Mouse (Mus musculus) heart, embryonic 14.5 days (tissue): Measurements from ENCODE around the gene Egln2. TPM values are rescaled to one million over a fixed set of nuclear protein-coding genes. Genes with fewer than 3 reads are reported as not detected.

ENCODE experiments used
- ATAC-seq: fragments of 200-750 bp; cut with Nextera tagmentation; 2 replicates; pipeline ENCODE4 v1.8.0; 2017; ENCODE audit warnings: low read depth, moderate TSS enrichment; ENCODE audit not compliant: insufficient number of reproducible peaks, insufficient read depth, low FRiP score
- H3K27ac ChIP-seq, 2 experiments: fragments of 200-500 bp in 1 of 2; fragments of 300-500 bp in 1 of 2; sonication (generic) in 1 of 2; replicated peaks in 1 of 2; 2 replicates each; pipeline ENCODE4 v1.5.1; 2012 to 2014; ENCODE audit warnings: low read depth in 2 of 2, low read length in 2 of 2, control low read depth in 1 of 2, mild to moderate bottlenecking in 1 of 2, mixed read lengths in 1 of 2; ENCODE audit not compliant: control insufficient read depth in 1 of 2, insufficient read depth in 1 of 2
- H3K27me3 ChIP-seq: fragments of 300-500 bp; sonication (generic); 2 replicates; pipeline ENCODE4 v1.6.1; 2014; ENCODE audit warnings: mild to moderate bottlenecking, low read length, control low read depth; ENCODE audit not compliant: control insufficient read depth, insufficient read depth
- H3K36me3 ChIP-seq: fragments of 300-500 bp; sonication (generic); 2 replicates; pipeline ENCODE4 v1.6.1; 2014; ENCODE audit warnings: mild to moderate bottlenecking, control low read depth, low read length, mixed read lengths; ENCODE audit not compliant: control insufficient read depth, insufficient read depth
- H3K4me1 ChIP-seq, 2 experiments: fragments of 200-500 bp in 1 of 2; fragments of 300-500 bp in 1 of 2; sonication (generic) in 1 of 2; 2 replicates each; pipeline ENCODE4 v1.6.1; 2012 to 2014; ENCODE audit warnings: low read length in 2 of 2, control low read depth in 1 of 2, mixed read lengths in 1 of 2; ENCODE audit not compliant: control insufficient read depth in 2 of 2, insufficient read depth in 2 of 2
- H3K4me2 ChIP-seq: fragments of 300-500 bp; sonication (generic); 2 replicates; pipeline ENCODE4 v1.6.1; 2014; ENCODE audit warnings: mild to moderate bottlenecking, low read length
- H3K4me3 ChIP-seq, 2 experiments: fragments of 200-500 bp in 1 of 2; fragments of 300-500 bp in 1 of 2; sonication (generic) in 1 of 2; 2 replicates each; pipeline ENCODE4 v1.5.1; 2012 to 2014; ENCODE audit warnings: low read length in 2 of 2, mild to moderate bottlenecking in 2 of 2, control low read depth in 1 of 2, low read depth in 1 of 2, moderate library complexity in 1 of 2; ENCODE audit not compliant: control insufficient read depth in 1 of 2, insufficient read depth in 1 of 2
- H3K9ac ChIP-seq: fragments of 300-500 bp; sonication (generic); 2 replicates; pipeline ENCODE4 v1.6.1; 2014; ENCODE audit warnings: mild to moderate bottlenecking, low read length
- H3K9me3 ChIP-seq: fragments of 300-500 bp; sonication (generic); 2 replicates; pipeline ENCODE4 v1.6.1; 2016; ENCODE audit warnings: low read length, control low read depth; ENCODE audit not compliant: control insufficient read depth
- WGBS: fragments of 180-500 bp; shearing (Covaris S2); extraction: QIAGEN DNeasy Blood & Tissue Kit; methylation state at CpG from one replicate; pipeline ENCODE4 v1.1.7; 2014; 5-methylcytosine and 5-hydroxymethylcytosine counted together
- polyA plus RNA-seq: library from polyadenylated mRNA; unstranded; fragments of >200 nt; fragmentation: Nextera tagmentation; extraction: Ambion mirVana; gene quantifications from 2 replicates; pipeline ENCODE4 v1.2.1, GENCODE M21; 2014

Gene Egln2
- polyA plus RNA-seq, 1 experiment from 2014 or later: 31.2 TPM

- H3K4me1 ChIP-seq: peaks cover 17 to 31% of the 10 kb centered on the region in 2 experiments
- H3K27me3 ChIP-seq: no peaks in the 10 kb centered on the region
- H3K9ac ChIP-seq: no peak overlapping the region
- peaks cover 53% of the 10 kb centered on the region for H3K36me3 ChIP-seq
- no peaks in the 10 kb centered on the region for H3K9me3 ChIP-seq
- 94% methylated on average over 9 of the region's 9 CpGs for WGBS
- no peak for ATAC-seq
- H3K4me3 ChIP-seq: no peak overlapping the region
- H3K4me2 ChIP-seq: no peak overlapping the region
- no peak overlapping the region for H3K27ac ChIP-seq
Observed at GRCm38 (mm10) chr7:27158171-27158570, 8.4 kb downstream of the Egln2 start.

GRCm38 (mm10) chr7:27156005-27156404 is 10.6 kb downstream of the Egln2 start:
- Histone ChIP-seq H3K4me2 (no peak overlapping the region), H3K27ac (no peak overlapping the region), H3K9ac (no peak overlapping the region), H3K4me3 (no peak overlapping the region), H3K4me1 (peaks cover 9 to 16% of the 10 kb centered on the region in 2 experiments), H3K27me3 (no peaks in the 10 kb centered on the region), H3K36me3 (peaks cover 33% of the 10 kb centered on the region), H3K9me3 (no peaks in the 10 kb centered on the region)
- 78% methylated on average over 13 of the region's 13 CpGs for WGBS
- no peak for ATAC-seq

GRCm38 (mm10) chr7:27153205-27153764 is 13.3 kb downstream of the Egln2 start, which contains the start of gene Cyp2t4:
TSS of gene Cyp2t4 (plus strand) at chr7:27153714.
- Histone ChIP-seq H3K9ac (no peak within 1 kb of the TSS), H3K4me1 (peaks cover 3 to 5% of the 10 kb centered on the region in 2 experiments; a peak in 2 of 4 replicates), H3K27ac (no peak within 1 kb of the TSS), H3K36me3 (peaks cover 17% of the 10 kb centered on the region), H3K27me3 (no peaks in the 10 kb centered on the region), H3K4me2 (no peak within 1 kb of the TSS), H3K9me3 (no peaks in the 10 kb centered on the region), H3K4me3 (no peak within 1 kb of the TSS)
- ATAC-seq: no peak
- WGBS: 49% methylated on average over 10 of the region's 10 CpGs

DNA sequence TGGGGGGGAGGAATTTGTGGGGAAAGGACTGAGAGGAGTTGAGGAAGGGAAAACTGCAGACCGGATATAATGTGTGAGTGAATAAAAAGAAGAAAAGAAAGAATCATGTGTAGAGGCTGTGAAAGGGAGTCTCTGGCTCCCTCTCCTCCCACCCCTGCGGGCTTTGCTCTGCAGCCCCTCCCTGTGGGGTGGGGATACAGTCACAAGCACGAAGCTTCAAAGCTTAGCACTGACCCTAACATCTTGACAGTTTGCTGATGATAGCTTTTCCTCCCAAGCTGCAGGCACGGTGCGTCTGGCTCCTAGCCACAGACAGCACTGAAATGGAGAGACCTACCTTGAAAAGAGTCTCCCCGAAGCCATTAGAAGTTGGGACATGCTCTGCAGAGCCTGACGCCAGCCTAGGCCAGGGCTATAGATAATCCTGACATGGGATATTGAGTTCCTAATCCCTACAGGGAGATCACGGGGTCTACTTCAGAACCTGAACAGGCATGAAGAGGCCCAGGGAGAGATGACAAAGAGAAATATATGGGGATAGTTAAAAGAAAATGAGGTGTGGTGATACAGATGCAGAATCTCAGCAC is 30.1 kb downstream of the Egln2 start:
- Histone ChIP-seq H3K27ac (no peak overlapping the region), H3K36me3 (no peaks in the 10 kb centered on the region), H3K4me2 (no peak overlapping the region), H3K9me3 (peaks cover 6% of the 10 kb centered on the region), H3K4me1 (peaks cover 0 to 3% of the 10 kb centered on the region in 2 experiments; a peak in 1 of 4 replicates), H3K4me3 (no peak overlapping the region), H3K9ac (no peak overlapping the region), H3K27me3 (no peaks in the 10 kb centered on the region)
- no peak for ATAC-seq
- WGBS: 45% methylated on average over 8 of the region's 8 CpGs

DNA sequence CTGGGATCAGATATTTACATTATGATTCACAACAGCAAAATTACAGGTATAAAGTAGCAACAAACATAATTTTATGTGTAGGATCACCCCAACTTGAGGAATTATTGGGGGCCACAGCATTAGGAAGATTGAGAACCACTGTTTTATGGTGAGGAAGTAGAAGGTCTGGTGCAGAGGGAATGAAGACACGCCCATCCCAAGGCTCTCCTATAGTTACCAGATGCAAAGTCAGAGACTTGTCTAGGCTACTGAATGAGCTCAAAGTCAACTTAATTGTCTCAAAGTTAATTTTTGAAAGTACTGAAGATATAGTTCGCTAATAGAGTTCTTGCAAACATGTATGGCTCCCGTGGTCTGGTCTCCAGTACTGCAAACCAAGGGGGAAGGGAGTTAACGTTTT is 32.8 kb downstream of the Egln2 start:
- Histone ChIP-seq H3K27ac (no peak overlapping the region), H3K27me3 (no peaks in the 10 kb centered on the region), H3K36me3 (no peaks in the 10 kb centered on the region), H3K4me1 (peaks cover 0 to 3% of the 10 kb centered on the region in 2 experiments; a peak in 1 of 4 replicates), H3K4me2 (no peak overlapping the region), H3K9ac (no peak overlapping the region), H3K4me3 (no peak overlapping the region), H3K9me3 (no peaks in the 10 kb centered on the region)
- ATAC-seq: no peak
- WGBS: 76% methylated on average over 4 of the region's 4 CpGs

DNA sequence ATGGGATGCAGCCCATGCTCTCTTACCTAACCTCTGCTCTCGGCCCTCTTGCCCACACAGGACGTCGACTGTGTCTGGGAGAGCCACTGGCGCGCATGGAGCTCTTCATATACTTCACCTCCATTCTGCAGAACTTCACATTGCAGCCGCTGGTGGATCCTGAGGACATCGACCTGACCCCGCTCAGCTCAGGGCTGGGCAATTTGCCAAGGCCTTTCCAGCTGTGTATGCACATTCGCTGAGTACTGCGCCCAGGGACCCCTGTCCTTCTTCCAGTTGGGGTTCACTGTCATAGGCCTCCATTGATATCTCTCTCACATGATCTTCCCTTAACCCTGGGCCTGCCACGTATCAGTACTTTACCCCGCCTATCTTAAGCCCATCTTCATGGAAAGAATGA is 33.4 kb downstream of the Egln2 start:
- H3K27ac ChIP-seq: no peak overlapping the region
- no peaks in the 10 kb centered on the region for H3K27me3 ChIP-seq
- H3K9me3 ChIP-seq: no peaks in the 10 kb centered on the region
- H3K4me1 ChIP-seq: peaks cover 0 to 3% of the 10 kb centered on the region in 2 experiments; a peak in 1 of 4 replicates
- H3K36me3 ChIP-seq: no peaks in the 10 kb centered on the region
- ATAC-seq: no peak
- H3K4me3 ChIP-seq: no peak overlapping the region
- 45% methylated on average over 12 of the region's 12 CpGs for WGBS
- no peak overlapping the region for H3K4me2 ChIP-seq
- no peak overlapping the region for H3K9ac ChIP-seq

DNA sequence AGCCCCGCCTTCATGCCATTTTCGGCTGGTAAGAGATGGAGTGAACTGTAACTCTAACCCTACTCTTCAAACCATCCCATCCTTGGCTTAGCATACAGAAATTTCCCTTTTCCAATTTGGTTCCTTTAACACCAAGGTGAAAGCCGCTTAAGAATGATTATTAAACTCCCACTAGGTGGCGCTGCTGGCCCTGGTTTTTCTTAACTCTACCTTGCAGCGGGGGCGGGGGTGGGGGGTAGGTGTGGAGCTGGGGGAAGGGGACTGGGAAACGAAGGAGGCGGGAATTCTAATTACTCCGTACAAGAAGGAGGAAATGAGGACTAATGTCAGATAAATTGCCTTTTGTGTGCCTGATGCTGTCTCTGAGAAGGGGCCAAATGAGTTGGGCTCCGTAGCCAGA is 34.0 kb downstream of the Egln2 start:
- Histone ChIP-seq H3K9ac (no peak overlapping the region), H3K27me3 (no peaks in the 10 kb centered on the region), H3K9me3 (no peaks in the 10 kb centered on the region), H3K4me3 (no peak overlapping the region), H3K27ac (no peak overlapping the region), H3K4me2 (0 out of 2 replicates have a peak overlapping the region, but pooled peaks have one; percentile 13), H3K4me1 (peaks cover 0 to 3% of the 10 kb centered on the region in 2 experiments; a peak in 1 of 4 replicates), H3K36me3 (no peaks in the 10 kb centered on the region)
- no peak for ATAC-seq
- 10% methylated on average over 10 of the region's 10 CpGs for WGBS
